Mouse (Mus musculus): Measurements from ENCODE around the gene 4931428F04Rik.
A peak's percentile ranks its signal among the peaks of the same experiment; 100 is the strongest.

4931428F04Rik gene

DNA sequence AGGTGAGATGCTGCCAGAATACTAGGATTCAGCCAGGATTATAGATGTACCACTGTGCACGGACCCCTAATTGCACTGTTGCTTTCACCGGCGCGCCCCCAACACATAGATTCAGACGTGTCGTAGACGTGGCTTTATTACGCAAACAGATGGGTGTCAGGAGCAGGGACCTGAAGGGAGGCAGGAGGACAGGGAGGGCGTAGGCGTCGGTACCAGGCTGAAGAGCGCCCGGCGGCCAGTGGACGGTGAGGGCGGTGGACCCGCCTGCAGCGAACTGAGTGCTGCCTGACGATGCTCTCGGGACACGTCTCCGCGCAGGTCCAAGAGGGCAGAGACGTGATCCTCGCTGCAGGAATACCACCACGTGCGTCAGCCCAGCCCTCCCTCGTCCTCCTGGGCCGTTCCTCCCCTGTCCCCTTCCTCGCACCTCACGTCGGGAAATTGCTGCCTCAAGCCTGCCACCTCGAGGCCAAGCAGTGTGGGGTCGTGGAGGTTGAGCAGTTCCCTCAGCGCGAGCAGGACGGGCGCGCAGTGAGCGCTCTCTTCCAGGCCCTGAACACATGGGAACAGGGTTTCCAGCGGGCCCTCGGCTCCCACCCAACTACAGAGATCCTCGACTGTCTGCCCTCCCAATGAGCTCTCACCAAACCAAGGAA lies at the start of gene 4931428F04Rik:
Gene 4931428F04Rik (minus strand): TSS at position 60 of the 656 bp plus-strand sequence.
- DNase-seq (ENCODE audit: low spot score) = peak; percentile 41

DNA sequence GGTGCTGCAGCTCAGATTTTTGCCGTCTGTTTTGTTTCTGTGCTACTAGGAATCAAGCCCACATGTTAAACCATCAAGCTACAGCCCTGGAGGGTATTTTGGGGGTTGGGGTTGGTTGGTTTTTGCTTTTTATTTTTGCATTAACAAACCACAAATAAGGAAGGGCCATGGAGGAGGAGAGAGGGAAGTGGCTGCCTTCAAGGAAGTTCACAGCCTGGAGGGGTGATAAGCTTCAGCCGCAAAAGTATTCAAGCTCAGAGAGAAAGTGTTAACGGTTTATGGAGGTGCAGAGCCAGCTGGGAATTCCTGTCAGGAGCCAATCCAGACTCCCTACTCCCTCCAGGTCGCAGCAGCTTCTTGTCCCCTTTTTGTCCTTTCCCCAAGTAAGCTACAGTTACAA lies 49.3 kb upstream of the 4931428F04Rik start:
- DNase-seq (ENCODE audit: low spot score) = no peak

DNA sequence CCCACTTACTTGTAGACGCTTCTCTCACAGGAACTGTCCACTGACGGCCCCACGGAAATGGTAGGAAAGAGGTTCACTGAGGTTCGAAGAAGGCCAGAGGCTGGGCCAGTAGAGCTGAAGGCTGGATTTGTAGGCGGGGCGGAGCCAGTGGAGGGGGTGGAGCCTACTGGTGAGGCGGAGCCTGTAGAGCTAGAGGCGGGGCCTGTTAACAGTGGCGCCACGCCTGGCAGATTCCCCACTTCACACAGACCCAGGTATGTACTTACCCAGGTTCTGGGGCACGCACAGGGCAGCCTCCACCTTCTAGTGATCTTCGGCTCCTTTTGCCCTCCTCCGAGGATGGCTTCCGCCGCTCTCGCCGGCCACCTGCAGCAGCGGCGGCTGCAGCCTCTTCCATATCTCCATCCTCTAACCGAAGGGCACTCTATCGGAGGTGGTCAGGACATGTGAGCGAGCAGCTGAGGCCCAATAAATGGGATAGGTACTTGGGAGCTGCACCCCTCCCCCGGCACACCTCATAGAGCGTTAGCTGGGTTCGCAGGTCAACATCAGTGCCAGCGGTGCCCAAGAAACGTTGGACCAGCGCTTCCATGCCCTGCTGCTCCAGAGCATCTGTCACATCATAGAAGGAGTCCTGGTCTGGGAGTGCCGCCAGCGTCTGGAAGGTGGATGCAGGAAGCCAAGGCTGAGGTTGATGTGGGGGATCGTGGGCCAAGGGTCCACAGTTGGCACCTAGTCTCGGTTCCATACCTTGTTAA lies 46.9 kb upstream of the 4931428F04Rik start:
- no peak for DNase-seq (ENCODE audit: low spot score)

GRCm38 (mm10) chr8:105332523-105332922 lies 42.9 kb upstream of the 4931428F04Rik start:
- DNase-seq (ENCODE audit: low spot score) = no peak

- no peak for DNase-seq (ENCODE audit: low spot score)
Measured at GRCm38 (mm10) chr8:105331931-105332330, 42.3 kb upstream of the 4931428F04Rik start.

DNA sequence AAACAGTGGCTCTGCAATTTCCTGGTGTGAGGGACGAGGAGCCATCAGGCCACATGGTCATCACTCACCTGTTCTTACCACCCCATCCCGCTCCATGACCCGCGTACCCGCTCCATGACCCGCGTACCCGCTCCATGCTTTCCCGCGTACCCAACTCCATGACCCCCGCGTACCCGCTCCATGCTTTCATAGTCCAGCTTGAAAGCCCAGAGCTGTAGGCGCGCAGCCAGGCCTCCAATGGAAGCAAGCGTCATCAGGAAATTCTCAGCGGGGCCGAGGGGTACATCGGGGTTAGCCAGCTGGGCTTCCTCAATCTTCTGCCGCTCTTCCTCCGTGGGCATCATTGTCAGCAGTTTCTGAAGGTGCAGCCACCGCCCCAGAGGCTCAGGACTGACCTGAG lies 41.8 kb upstream of the 4931428F04Rik start:
- DNase-seq (ENCODE audit: low spot score) = no peak

DNA sequence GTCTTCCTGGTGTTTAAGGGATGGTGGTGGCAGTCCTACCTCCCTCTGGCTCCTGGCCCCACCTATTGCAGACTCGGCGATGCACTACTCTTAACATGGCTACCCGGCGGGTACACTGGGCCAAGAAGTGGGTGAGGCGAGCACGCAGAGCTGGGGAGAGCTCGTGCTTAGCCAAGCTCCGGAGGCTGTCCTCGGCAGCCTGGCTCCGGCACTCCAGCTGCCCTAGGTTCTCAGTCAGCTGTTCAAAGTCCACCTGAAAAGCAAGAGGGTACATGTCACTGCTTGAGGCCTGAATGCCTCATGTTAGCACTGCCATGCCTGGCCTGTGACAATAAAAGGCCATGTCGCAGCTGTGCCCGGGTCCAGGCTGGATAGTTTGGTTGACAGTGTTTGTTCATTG lies 40.7 kb upstream of the 4931428F04Rik start:
- no peak for DNase-seq (ENCODE audit: low spot score)

DNA sequence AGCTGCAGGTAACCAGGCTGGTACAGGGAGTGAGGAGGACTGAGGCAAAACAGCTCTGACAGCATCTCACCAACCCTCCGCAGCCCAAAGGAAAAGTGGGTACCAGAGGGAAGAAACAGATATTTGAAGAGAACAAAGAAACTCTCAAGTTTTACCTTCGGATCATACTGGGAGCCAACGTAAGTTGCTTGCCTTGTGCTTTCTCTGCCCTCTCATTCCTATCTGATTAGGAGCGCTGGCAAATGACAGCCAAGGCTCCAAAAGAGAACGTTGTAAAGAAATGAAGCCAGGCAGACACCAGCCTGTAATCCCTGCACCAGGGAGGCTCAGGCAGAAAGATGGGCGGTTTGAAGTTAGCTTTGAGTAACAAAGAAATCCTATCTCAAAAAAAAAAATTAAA lies 37.3 kb upstream of the 4931428F04Rik start:
- no peak for DNase-seq (ENCODE audit: low spot score)

GRCm38 (mm10) chr8:105326141-105326672 lies 36.5 kb upstream of the 4931428F04Rik start, which contains the start of the genes Lrrc29 and Tmem208:
Lrrc29 (minus strand) TSS chr8:105326278.
Tmem208 (plus strand) TSS chr8:105326354.
- DNase-seq (ENCODE audit: low spot score) = peak; percentile 98

DNA sequence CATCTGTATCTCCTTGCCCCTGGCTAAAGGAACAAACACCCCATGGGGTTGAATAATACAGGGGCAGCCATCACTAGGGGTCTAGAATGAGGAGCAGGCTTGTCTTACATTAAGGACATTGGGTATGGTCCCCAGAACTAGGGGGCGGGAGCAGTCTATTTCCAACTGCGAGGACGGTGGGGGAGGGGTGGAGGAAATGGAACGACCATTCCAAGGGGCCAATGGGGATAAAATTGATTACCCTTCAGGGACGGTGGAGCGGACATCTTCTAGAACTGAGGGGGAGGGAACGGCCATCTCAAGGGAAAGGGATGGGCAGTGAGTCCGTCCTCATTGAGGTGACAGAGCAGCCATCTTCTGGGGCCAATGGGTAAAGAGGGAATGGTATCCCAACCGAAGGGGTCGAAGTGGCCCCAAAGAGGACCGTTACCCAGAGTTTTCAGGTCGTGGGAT lies 36.0 kb upstream of the 4931428F04Rik start:
- DNase-seq (ENCODE audit: low spot score) = no peak

DNA sequence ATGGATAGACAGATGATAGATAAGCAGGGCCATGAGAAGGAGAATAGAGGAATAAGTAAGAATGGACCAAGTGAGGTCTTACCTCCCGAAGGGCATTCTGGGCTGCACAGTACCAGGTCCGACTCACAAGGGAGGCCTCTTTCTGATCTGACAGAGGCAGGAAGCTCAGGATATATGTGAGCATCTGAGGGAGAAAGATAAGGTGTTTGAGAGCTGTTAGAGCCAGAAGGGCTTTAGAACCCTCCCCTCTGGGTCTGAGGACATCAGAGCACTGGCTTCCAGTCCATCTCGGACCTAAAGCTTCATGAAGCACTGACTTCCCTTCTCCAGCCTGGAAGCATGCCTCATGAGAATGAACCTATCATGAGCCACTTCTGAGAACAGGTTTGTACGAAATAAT lies 33.5 kb upstream of the 4931428F04Rik start:
- DNase-seq (ENCODE audit: low spot score) = no peak

- no peak for DNase-seq (ENCODE audit: low spot score)
Measured at GRCm38 (mm10) chr8:105318662-105319190, 29.1 kb upstream of the 4931428F04Rik start.

GRCm38 (mm10) chr8:105317941-105318340 lies 28.3 kb upstream of the 4931428F04Rik start:
- no peak for DNase-seq (ENCODE audit: low spot score)

- no peak for DNase-seq (ENCODE audit: low spot score)
Measured at GRCm38 (mm10) chr8:105315073-105315769, 25.6 kb upstream of the 4931428F04Rik start.

DNA sequence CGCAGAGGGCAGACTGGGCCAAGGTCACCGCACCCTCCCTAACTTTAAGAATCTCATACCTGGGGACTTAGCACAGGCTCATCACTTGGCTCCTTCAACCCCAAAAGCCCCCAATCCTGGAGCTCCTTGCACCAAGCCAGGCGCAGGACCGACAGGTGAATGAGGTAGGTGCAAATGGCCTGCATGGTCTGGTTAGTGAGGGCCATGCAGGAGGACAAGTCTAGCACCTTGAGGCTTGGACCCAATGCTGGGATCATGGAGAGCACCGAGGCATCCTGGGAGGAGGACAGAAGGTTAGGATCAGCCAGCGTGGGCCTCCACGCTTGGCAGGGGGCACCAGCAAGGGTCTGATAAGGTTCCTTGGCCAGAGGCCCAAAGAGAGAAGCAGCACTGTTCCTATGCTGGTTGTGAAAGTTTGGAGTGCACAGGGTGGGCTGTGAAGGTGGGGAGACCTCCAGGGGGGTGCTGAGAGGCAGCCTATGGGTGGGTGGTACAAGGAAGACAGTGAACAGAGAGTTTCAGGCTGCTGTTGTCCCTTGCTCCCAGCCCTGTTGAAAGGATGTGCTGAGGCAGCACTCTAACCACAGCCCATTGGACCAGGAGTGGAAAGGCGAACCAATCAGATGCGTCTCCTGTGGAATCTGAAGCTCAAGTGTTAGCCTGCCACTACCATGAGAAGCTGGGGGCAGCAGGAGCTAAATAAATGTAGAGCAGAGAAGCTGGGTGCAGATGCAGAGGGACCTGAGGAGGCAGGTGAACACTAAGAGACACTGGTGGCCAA lies 24.1 kb upstream of the 4931428F04Rik start:
- DNase-seq (ENCODE audit: low spot score) = no peak

- no peak for DNase-seq (ENCODE audit: low spot score)
Measured at GRCm38 (mm10) chr8:105312891-105313481, 23.3 kb upstream of the 4931428F04Rik start.

DNA sequence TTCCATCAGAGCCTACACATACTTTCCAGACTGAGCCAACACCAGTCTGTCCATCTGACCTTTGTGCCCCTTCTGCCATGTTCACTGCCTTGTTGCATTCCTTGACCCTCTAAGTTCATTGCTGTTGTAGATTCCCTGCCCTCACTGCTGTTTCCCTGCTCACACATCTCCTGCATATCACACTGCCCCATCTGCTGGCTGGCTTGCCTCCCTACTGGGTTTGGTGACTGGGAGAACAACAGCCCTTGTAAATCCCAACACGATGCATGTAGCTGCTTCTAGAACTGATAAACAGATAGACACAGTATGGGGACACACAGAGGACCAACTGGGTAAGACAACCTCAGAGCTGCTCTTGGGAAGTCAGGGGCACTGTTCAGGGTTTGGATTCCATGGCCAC lies 22.1 kb upstream of the 4931428F04Rik start:
- no peak for DNase-seq (ENCODE audit: low spot score)

DNA sequence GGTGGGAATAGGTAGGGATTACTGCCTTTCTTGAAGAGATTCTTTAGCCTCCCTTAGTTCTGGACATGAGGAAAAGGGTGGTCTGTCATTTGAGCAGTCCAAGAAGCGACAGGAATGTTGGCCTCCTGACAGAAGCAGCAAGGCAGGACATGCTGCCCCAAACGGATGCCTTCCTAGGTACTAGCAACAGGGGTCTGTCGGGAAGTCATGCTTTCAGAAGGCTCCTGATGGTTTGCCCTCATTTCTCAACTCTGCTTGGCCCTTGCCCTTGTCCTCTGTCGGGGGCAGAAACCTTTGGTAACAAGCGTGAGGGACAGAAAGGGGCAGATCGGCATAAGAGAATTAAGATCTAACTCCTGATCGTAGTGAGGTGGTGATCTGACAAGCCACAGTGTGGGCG lies 20.5 kb upstream of the 4931428F04Rik start:
- no peak for DNase-seq (ENCODE audit: low spot score)

GRCm38 (mm10) chr8:105309142-105309847 lies 19.6 kb upstream of the 4931428F04Rik start:
- DNase-seq (ENCODE audit: low spot score) = no peak

GRCm38 (mm10) chr8:105308428-105308827 lies 18.8 kb upstream of the 4931428F04Rik start:
- no peak for DNase-seq (ENCODE audit: low spot score)

All from urinary bladder, postnatal 14 days (tissue).